Mouse (Mus musculus): ENCODE measurements around the gene Nanos3. TPM values are rescaled to one million over a fixed set of nuclear protein-coding genes. Genes with fewer than 3 reads are reported as not detected.
A peak's percentile ranks its signal among the peaks of the same experiment; 100 is the strongest.

Gene Nanos3
- polyA plus RNA-seq, 1 experiment, result 0.54 TPM

- no peak for DNase-seq
- TF ChIP-seq CTCF (IDR thresholded peaks at IDR 0.05; ENCODE audit: insufficient read depth, low read length) (no peak), POLR2A (IDR thresholded peaks at IDR 0.05; ENCODE audit: borderline replicate concordance, extremely low read depth, low read depth, low read length) (no peak)
- peak overlapping the region; percentile 92 for H3K4me3 ChIP-seq (replicated peaks; ENCODE audit: extremely low read depth, low read depth, low read length)
- H3K4me1 ChIP-seq (ENCODE audit: control insufficient read depth, insufficient read depth, low read length), result peaks cover 6% of the 10 kb centered on the region
- 5% methylated on average over 14 of the region's 14 CpGs for WGBS
Measured at GRCm38 (mm10) chr8:84147324-84147766, 37.7 kb downstream of the Nanos3 start.

DNA sequence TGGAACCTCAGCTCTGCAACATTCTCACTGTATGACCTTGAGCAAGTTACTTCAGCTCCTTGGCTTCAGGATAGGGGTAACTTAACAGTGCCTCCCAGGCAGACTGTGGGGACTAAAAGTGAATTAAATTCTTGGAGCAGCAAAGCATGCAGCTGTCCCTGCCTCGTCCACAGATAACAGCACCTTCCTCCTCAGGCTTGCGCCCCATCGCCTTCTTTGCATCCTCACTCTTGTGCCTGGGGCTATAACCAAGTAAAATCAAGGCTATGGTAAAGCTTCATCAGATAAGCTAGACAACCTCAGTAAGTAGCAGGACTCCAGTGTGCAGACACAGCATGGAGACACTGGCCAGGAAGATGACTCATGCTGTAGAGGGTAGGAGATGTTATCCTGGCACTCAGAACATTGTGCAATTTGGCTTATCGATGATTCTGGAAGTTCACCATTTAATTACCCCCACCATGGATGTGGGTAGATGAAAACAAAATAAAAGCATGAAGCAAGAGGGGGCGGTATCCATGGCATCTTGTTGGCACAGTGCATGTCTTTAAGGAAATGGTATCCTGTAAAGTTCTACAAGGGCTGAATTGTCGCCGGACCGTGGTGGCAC is 40.3 kb downstream of the Nanos3 start:
- 85% methylated on average over 8 of the region's 8 CpGs for WGBS
- Histone ChIP-seq H3K4me1 (ENCODE audit: control insufficient read depth, insufficient read depth, low read length) (peaks cover 6% of the 10 kb centered on the region), H3K4me3 (replicated peaks; ENCODE audit: extremely low read depth, low read depth, low read length) (no peak overlapping the region)
- no peak for TF ChIP-seq CTCF (IDR thresholded peaks at IDR 0.05; ENCODE audit: insufficient read depth, low read length)
- no peak for TF ChIP-seq POLR2A (IDR thresholded peaks at IDR 0.05; ENCODE audit: borderline replicate concordance, extremely low read depth, low read depth, low read length)
- DNase-seq, result no peak

GRCm38 (mm10) chr8:84140838-84141237 is 44.2 kb downstream of the Nanos3 start:
- DNase-seq, result no peak
- TF ChIP-seq POLR2A (IDR thresholded peaks at IDR 0.05; ENCODE audit: borderline replicate concordance, extremely low read depth, low read depth, low read length), result no peak
- TF ChIP-seq CTCF (IDR thresholded peaks at IDR 0.05; ENCODE audit: insufficient read depth, low read length), result no peak
- H3K4me3 ChIP-seq (replicated peaks; ENCODE audit: extremely low read depth, low read depth, low read length), result no peak overlapping the region
- WGBS, result 84% methylated on average over 4 of the region's 4 CpGs
- no peaks in the 10 kb centered on the region for H3K4me1 ChIP-seq (ENCODE audit: control insufficient read depth, insufficient read depth, low read length)

DNA sequence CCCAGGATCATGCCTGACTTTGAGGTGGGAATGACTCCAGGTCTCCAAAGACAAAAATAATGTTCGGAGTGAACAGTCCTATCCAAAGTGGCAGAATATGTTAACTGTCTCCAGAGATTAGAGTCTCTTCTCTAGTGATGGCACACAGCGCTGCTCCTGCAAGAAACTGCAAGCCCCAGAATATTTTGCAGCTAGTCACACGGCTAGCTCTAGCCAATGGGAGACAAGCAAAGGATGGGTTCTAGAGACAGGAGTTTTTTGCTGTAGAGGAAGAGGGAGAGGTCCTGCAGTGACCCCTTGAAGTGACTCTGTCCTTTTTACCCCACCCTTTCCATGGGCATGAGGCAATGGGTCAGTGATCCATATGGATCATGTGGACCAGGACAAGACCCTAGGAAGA is 47.2 kb downstream of the Nanos3 start:
- TF ChIP-seq POLR2A (IDR thresholded peaks at IDR 0.05; ENCODE audit: borderline replicate concordance, extremely low read depth, low read depth, low read length), result no peak
- no peak for TF ChIP-seq CTCF (IDR thresholded peaks at IDR 0.05; ENCODE audit: insufficient read depth, low read length)
- WGBS, result 94% methylated on average over 3 of the region's 3 CpGs

DNA sequence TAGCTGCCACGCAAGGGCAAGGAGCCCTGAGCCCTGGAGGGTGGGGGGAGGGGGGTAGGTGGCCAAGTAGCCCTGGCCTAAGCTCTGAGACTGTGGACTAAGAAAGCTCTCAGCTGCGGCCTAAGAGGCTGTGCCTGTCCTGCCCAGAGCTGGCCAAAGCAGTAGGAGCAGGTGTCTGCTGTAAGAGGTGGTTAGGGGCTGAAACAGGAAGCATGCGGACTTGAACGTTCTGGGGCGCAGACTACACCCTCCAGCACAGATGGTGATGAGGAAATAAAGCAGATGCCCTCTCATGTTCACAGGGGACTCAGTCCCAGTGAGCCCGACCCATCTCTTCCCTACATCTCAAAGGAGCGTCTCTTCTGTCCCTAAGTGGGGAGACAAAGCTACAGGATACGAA is 52.8 kb downstream of the Nanos3 start:
- WGBS, result 78% methylated on average over 8 of the region's 8 CpGs
- no peak for DNase-seq
- TF ChIP-seq POLR2A (IDR thresholded peaks at IDR 0.05; ENCODE audit: borderline replicate concordance, extremely low read depth, low read depth, low read length) (no peak), CTCF (IDR thresholded peaks at IDR 0.05; ENCODE audit: insufficient read depth, low read length) (no peak)
- no peaks in the 10 kb centered on the region for H3K4me1 ChIP-seq (ENCODE audit: control insufficient read depth, insufficient read depth, low read length)
- no peak overlapping the region for H3K4me3 ChIP-seq (replicated peaks; ENCODE audit: extremely low read depth, low read depth, low read length)

More for the DNA sequence above, 47.2 kb downstream of the Nanos3 start:
- no peaks in the 10 kb centered on the region for H3K4me1 ChIP-seq (ENCODE audit: control insufficient read depth, insufficient read depth, low read length)
- DNase-seq, result no peak
- H3K4me3 ChIP-seq (replicated peaks; ENCODE audit: extremely low read depth, low read depth, low read length), result no peak overlapping the region

- no peak for DNase-seq
- H3K4me1 ChIP-seq (ENCODE audit: control insufficient read depth, insufficient read depth, low read length), result no peaks in the 10 kb centered on the region
- TF ChIP-seq CTCF (IDR thresholded peaks at IDR 0.05; ENCODE audit: insufficient read depth, low read length) (no peak), POLR2A (IDR thresholded peaks at IDR 0.05; ENCODE audit: borderline replicate concordance, extremely low read depth, low read depth, low read length) (no peak)
- no peak overlapping the region for H3K4me3 ChIP-seq (replicated peaks; ENCODE audit: extremely low read depth, low read depth, low read length)
- 49% methylated on average over 30 of the region's 30 CpGs for WGBS
Measured at GRCm38 (mm10) chr8:84130806-84131205, 54.2 kb downstream of the Nanos3 start.

DNA sequence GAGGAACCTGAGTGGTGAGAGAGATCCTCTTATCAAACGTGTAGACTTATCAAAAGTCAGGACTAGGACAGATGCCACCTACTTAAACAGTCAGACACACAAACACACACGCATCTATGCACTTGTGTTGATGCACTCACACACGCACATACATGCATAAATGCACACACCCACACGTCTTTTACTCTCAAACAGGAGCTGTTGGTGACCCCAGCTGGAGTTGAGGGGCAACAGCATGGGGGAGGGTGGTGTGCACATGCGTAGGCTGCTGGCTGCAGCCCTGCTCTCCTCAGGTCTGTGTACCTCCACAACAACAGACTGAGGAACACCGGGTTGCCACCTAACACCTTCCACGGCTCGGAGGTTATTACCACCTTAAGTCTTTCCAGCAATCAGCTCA is 56.7 kb downstream of the Nanos3 start:
- TF ChIP-seq CTCF (IDR thresholded peaks at IDR 0.05; ENCODE audit: insufficient read depth, low read length) (peak; percentile 6; the same call in 1 of the 2 replicates), POLR2A (IDR thresholded peaks at IDR 0.05; ENCODE audit: borderline replicate concordance, extremely low read depth, low read depth, low read length) (no peak)
- WGBS, result 45% methylated on average over 8 of the region's 8 CpGs
- H3K4me1 ChIP-seq (ENCODE audit: control insufficient read depth, insufficient read depth, low read length), result no peaks in the 10 kb centered on the region
- no peak for DNase-seq
- H3K4me3 ChIP-seq (replicated peaks; ENCODE audit: extremely low read depth, low read depth, low read length), result no peak overlapping the region

DNA sequence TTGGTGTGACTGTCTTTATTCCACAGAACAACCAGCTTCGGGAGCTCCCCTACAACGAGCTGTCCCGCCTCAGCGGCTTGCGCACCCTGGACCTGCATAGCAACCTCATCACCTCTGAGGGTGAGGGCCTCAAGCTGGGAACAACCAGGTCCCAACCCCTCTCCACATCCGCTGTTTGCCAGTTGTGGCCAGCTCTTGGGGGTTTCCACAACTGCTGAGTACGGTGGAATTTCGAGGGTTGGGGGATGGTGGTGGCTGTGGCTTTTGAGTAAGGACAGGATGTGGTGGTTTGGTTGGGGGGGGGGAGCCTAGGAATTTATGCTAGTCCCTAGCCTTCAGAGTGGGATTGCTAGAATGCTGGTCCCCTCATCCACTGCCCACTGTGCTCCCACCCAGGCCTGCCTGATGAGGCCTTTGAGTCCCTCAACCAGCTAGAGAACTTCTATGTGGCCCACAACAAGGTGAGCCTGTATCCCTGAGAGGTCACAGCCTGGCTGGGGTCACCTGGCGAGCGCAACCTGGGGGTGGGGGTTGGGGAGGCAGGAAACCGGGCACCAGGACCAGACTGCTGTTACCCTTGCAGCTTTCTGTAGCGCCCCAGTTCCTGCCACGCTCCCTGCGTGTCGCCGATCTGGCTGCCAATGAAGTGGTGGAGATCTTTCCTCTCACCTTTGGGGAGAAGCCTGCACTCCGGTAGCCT is 57.7 kb downstream of the Nanos3 start:
- Histone ChIP-seq H3K4me1 (ENCODE audit: control insufficient read depth, insufficient read depth, low read length) (no peaks in the 10 kb centered on the region), H3K4me3 (replicated peaks; ENCODE audit: extremely low read depth, low read depth, low read length) (no peak overlapping the region)
- TF ChIP-seq CTCF (IDR thresholded peaks at IDR 0.05; ENCODE audit: insufficient read depth, low read length), result no peak
- no peak for TF ChIP-seq POLR2A (IDR thresholded peaks at IDR 0.05; ENCODE audit: borderline replicate concordance, extremely low read depth, low read depth, low read length)
- WGBS, result 46% methylated on average over 17 of the region's 17 CpGs
- no peak for DNase-seq

GRCm38 (mm10) chr8:84126742-84127141 is 58.3 kb downstream of the Nanos3 start:
- H3K4me3 ChIP-seq (replicated peaks; ENCODE audit: extremely low read depth, low read depth, low read length), result no peak overlapping the region
- no peak for TF ChIP-seq POLR2A (IDR thresholded peaks at IDR 0.05; ENCODE audit: borderline replicate concordance, extremely low read depth, low read depth, low read length)
- no peak for TF ChIP-seq CTCF (IDR thresholded peaks at IDR 0.05; ENCODE audit: insufficient read depth, low read length)
- no peak for DNase-seq
- WGBS, result 66% methylated on average over 2 of the region's 2 CpGs
- H3K4me1 ChIP-seq (ENCODE audit: control insufficient read depth, insufficient read depth, low read length), result no peaks in the 10 kb centered on the region

GRCm38 (mm10) chr8:84125656-84126055 is 59.4 kb downstream of the Nanos3 start, which contains the start of gene Podnl1:
TSS of gene Podnl1 (plus strand) at chr8:84125989.
- no peak for TF ChIP-seq POLR2A (IDR thresholded peaks at IDR 0.05; ENCODE audit: borderline replicate concordance, extremely low read depth, low read depth, low read length)
- TF ChIP-seq CTCF (IDR thresholded peaks at IDR 0.05; ENCODE audit: insufficient read depth, low read length), result no peak
- H3K4me1 ChIP-seq (ENCODE audit: control insufficient read depth, insufficient read depth, low read length), result no peaks in the 10 kb centered on the region
- DNase-seq, result no peak
- WGBS, result 54% methylated on average over 9 of the region's 9 CpGs
- no peak within 1 kb of the TSS for H3K4me3 ChIP-seq (replicated peaks; ENCODE audit: extremely low read depth, low read depth, low read length)

Other genes with a start within 250 kb of the Nanos3 start
- 1.7 and 2.0 TPM in 2 replicates for gene Gm10644, start 230.0 kb downstream of the Nanos3 start, polyA plus RNA-seq (2012; rRNA removed)
- gene Asf1b, start 229.7 kb downstream of the Nanos3 start, polyA plus RNA-seq (2012; rRNA removed), result 7.5 and 7.9 TPM in 2 replicates
- 57.0 and 79.9 TPM in 2 replicates for gene Prkaca, start 212.2 kb downstream of the Nanos3 start, polyA plus RNA-seq (2012; rRNA removed)
- gene Samd1, start 187.5 kb downstream of the Nanos3 start, polyA plus RNA-seq (2012; rRNA removed), result 37.0 and 37.9 TPM in 2 replicates
- gene 1700067K01Rik, start 183.7 kb downstream of the Nanos3 start, polyA plus RNA-seq (2012; rRNA removed), result 0.35 and 0.36 TPM in 2 replicates
- 29.5 and 57.0 TPM in 2 replicates for gene 2210011C24Rik, start 173.0 kb downstream of the Nanos3 start, polyA plus RNA-seq (2012; rRNA removed)
- 0.42 and 0.89 TPM in 2 replicates for gene Palm3, start 163.7 kb downstream of the Nanos3 start, polyA plus RNA-seq (2012; rRNA removed)
- gene Il27ra, start 142.6 kb downstream of the Nanos3 start, polyA plus RNA-seq (2012; rRNA removed), result 7.5 and 8.4 TPM in 2 replicates
- 0.22 and 0.71 TPM in 2 replicates for gene Rln3, start 140.2 kb downstream of the Nanos3 start, polyA plus RNA-seq (2012; rRNA removed)
- 0.71 and 1.0 TPM in 2 replicates for gene Gm10643, start 120.1 kb downstream of the Nanos3 start, polyA plus RNA-seq (2012; rRNA removed)
- gene Rfx1, start 118.4 kb downstream of the Nanos3 start, polyA plus RNA-seq (2012; rRNA removed), result 29.8 and 30.7 TPM in 2 replicates
- gene Dcaf15, start 80.4 kb downstream of the Nanos3 start, polyA plus RNA-seq (2012; rRNA removed), result 36.1 and 42.5 TPM in 2 replicates
- gene Podnl1, start 59.2 kb downstream of the Nanos3 start, polyA plus RNA-seq (2012; rRNA removed), result 1.8 and 2.4 TPM in 2 replicates
- 25.9 and 27.7 TPM in 2 replicates for gene Cc2d1a, start 37.3 kb downstream of the Nanos3 start, polyA plus RNA-seq (2012; rRNA removed)
- gene 4930432K21Rik, start 37.2 kb downstream of the Nanos3 start, polyA plus RNA-seq (2012; rRNA removed), result 1.0 and 1.1 TPM in 2 replicates
- gene Zswim4, start 51.8 kb upstream of the Nanos3 start, polyA plus RNA-seq (2012; rRNA removed), result 21.2 and 24.0 TPM in 2 replicates
- 116 and 149 TPM in 2 replicates for gene D8Ertd738e, start 64.5 kb upstream of the Nanos3 start, polyA plus RNA-seq (2012; rRNA removed)
- 66.2 and 78.8 TPM in 2 replicates for gene Mri1, start 72.1 kb upstream of the Nanos3 start, polyA plus RNA-seq (2012; rRNA removed)
- 37.6 and 63.7 TPM in 2 replicates for gene Ccdc130, start 85.2 kb upstream of the Nanos3 start, polyA plus RNA-seq (2012; rRNA removed)
- 11.3 and 13.3 TPM in 2 replicates for gene Cacna1a, start 203.2 kb upstream of the Nanos3 start, polyA plus RNA-seq (2012; rRNA removed)

All from lung, adult 2 months (tissue).